Comparison of ENCODE assay signal across 15 mouse cellular contexts in genomic region chr10:95772811-95773424, GRCm38 (mm10).
DNase-seq lines count a peak whose midpoint lies in the region; ATAC-seq and TF ChIP-seq lines count a peak whose summit lies in the region.
"Had no signal": no experiment of that assay in that cellular context is flagged by ENCODE, and none has a peak within 500 bp of the region (broad histone marks: within the 10 kb centered on the region; RNA-seq: fewer than 3 reads in every experiment).

No protein-coding gene starts in this region.

- no peak for ATAC-seq in heart, embryonic 12.5 days (ENCODE audit: insufficient number of reproducible peaks, low FRiP score)
- peak; percentile 7; the same call in 1 of the 2 replicates for ATAC-seq in liver, postnatal 0 days
- no peak for ATAC-seq in liver, embryonic 12.5 days
- ATAC-seq in stomach, postnatal 0 days (ENCODE audit: low FRiP score, low TSS enrichment): no peak
- ATAC-seq: CD4-positive, CD25-positive, alpha-beta regulatory T cell, adult 4 months; hindbrain, embryonic 16.5 days; midbrain, embryonic 13.5 days had no signal

- no peak for TF ChIP-seq CTCF in liver, postnatal 0 days (IDR thresholded peaks at IDR 0.05; ENCODE audit: low read depth)
- TF ChIP-seq CTCF in stomach, postnatal 0 days (IDR thresholded peaks at IDR 0.05; ENCODE audit: low read depth): no peak

- no peak overlapping the region; the same call in 1 of the 2 replicates for H3K27ac ChIP-seq in heart, embryonic 12.5 days (ENCODE audit: poor library complexity, severe bottlenecking)
- peak overlapping the region; percentile 78; the same call in 1 of the 2 replicates for H3K27ac ChIP-seq in liver, postnatal 0 days (ENCODE audit: low read depth)
- H3K27ac ChIP-seq in liver, embryonic 12.5 days: no peak overlapping the region
- H3K27ac ChIP-seq in stomach, postnatal 0 days (replicated peaks): no peak overlapping the region
- H3K27ac ChIP-seq: macrophage; midbrain, embryonic 13.5 days had no signal

- TF ChIP-seq EP300 in liver, postnatal 0 days (IDR thresholded peaks at IDR 0.05; ENCODE audit: low read depth): no peak
- TF ChIP-seq EP300 in stomach, postnatal 0 days (optimal IDR thresholded peaks at IDR 0.05): no peak

- H3K4me2 ChIP-seq in heart, embryonic 12.5 days: no peak overlapping the region
- 0 out of 2 replicates have a peak overlapping the region, but pooled peaks have one; percentile 16 for H3K4me2 ChIP-seq in liver, postnatal 0 days (ENCODE audit: low read depth, low read length)
- no peak overlapping the region for H3K4me2 ChIP-seq in liver, embryonic 12.5 days
- no peak overlapping the region for H3K4me2 ChIP-seq in stomach, postnatal 0 days (replicated peaks; ENCODE audit: low read depth)
- H3K4me2 ChIP-seq: midbrain, embryonic 13.5 days had no signal

- no peaks in the 10 kb centered on the region for H3K27me3 ChIP-seq in heart, embryonic 12.5 days (replicated peaks)
- H3K27me3 ChIP-seq in liver, postnatal 0 days (ENCODE audit: insufficient read depth, low read length): no peaks in the 10 kb centered on the region
- 0 out of 2 replicates have a peak, but pooled peaks cover 3% of the 10 kb centered on the region for H3K27me3 ChIP-seq in liver, embryonic 12.5 days (replicated peaks)
- H3K27me3 ChIP-seq in stomach, postnatal 0 days (ENCODE audit: control insufficient read depth, insufficient read depth, low read length): no peaks in the 10 kb centered on the region
- H3K27me3 ChIP-seq: midbrain, embryonic 13.5 days had no signal

- no peak overlapping the region for H3K9ac ChIP-seq in heart, embryonic 12.5 days
- no peak overlapping the region for H3K9ac ChIP-seq in liver, postnatal 0 days (replicated peaks)
- no peak overlapping the region for H3K9ac ChIP-seq in liver, embryonic 12.5 days
- no peak overlapping the region for H3K9ac ChIP-seq in stomach, postnatal 0 days (ENCODE audit: low read length)
- H3K9ac ChIP-seq: midbrain, embryonic 13.5 days had no signal

- H3K4me1 ChIP-seq in heart, embryonic 12.5 days (replicated peaks): peaks cover 29% of the 10 kb centered on the region
- H3K4me1 ChIP-seq in liver, postnatal 0 days (ENCODE audit: insufficient read depth): peaks cover 13% of the 10 kb centered on the region
- H3K4me1 ChIP-seq in liver, embryonic 12.5 days: no peaks in the 10 kb centered on the region
- H3K4me1 ChIP-seq in stomach, postnatal 0 days (replicated peaks; ENCODE audit: control insufficient read depth, insufficient read depth): no peaks in the 10 kb centered on the region
- H3K4me1 ChIP-seq: midbrain, embryonic 13.5 days had no signal

- H3K9me3 ChIP-seq in heart, embryonic 12.5 days (replicated peaks): no peaks in the 10 kb centered on the region
- no peaks in the 10 kb centered on the region for H3K9me3 ChIP-seq in liver, postnatal 0 days (ENCODE audit: low read length)
- H3K9me3 ChIP-seq in liver, embryonic 12.5 days (replicated peaks): no peaks in the 10 kb centered on the region
- no peaks in the 10 kb centered on the region for H3K9me3 ChIP-seq in stomach, postnatal 0 days (ENCODE audit: control insufficient read depth, low read length)
- H3K9me3 ChIP-seq: midbrain, embryonic 13.5 days had no signal

- 74% methylated on average over 9 of the region's 9 CpGs for WGBS in heart, embryonic 12.5 days
- WGBS in liver, postnatal 0 days (ENCODE audit: insufficient replicate concordance): 86% methylated on average over 9 of the region's 9 CpGs
- WGBS in liver, embryonic 12.5 days (ENCODE audit: insufficient replicate concordance): 75% methylated on average over 9 of the region's 9 CpGs
- WGBS in stomach, postnatal 0 days: 92% methylated on average over 9 of the region's 9 CpGs

- DNase-seq in heart, adult 11 months: peak; percentile 94
- DNase-seq in liver, postnatal 0 days: no peak
- peak; percentile 82 to 89 for DNase-seq in cerebellum, postnatal 25 days
- DNase-seq in B cell, adult 2 months: no peak
- DNase-seq in stomach, postnatal 0 days (ENCODE audit: low spot score): no peak
- DNase-seq in right cerebral cortex, postnatal 14 days: no peak
- DNase-seq: layer of hippocampus, postnatal 36 days; left cerebral cortex, postnatal 4 days; right cerebral cortex, postnatal 4 days had no signal

- H3K4me3 ChIP-seq in heart, embryonic 12.5 days: no peak overlapping the region
- H3K4me3 ChIP-seq in liver, postnatal 0 days (ENCODE audit: low read depth, low read length): no peak overlapping the region
- H3K4me3 ChIP-seq in liver, embryonic 12.5 days: no peak overlapping the region
- no peak overlapping the region for H3K4me3 ChIP-seq in stomach, postnatal 0 days (ENCODE audit: low read depth, low read length)
- H3K4me3 ChIP-seq: midbrain, embryonic 13.5 days had no signal

- no peaks in the 10 kb centered on the region for H3K36me3 ChIP-seq in heart, embryonic 12.5 days
- H3K36me3 ChIP-seq in liver, postnatal 0 days (replicated peaks; ENCODE audit: insufficient read depth, low read length): no peaks in the 10 kb centered on the region
- H3K36me3 ChIP-seq in liver, embryonic 12.5 days: no peaks in the 10 kb centered on the region
- no peaks in the 10 kb centered on the region for H3K36me3 ChIP-seq in stomach, postnatal 0 days (ENCODE audit: control insufficient read depth, insufficient read depth, low read length)
- H3K36me3 ChIP-seq: midbrain, embryonic 13.5 days had no signal

Comparison
In these comparisons a context has a peak if more than half of its experiments do, and no peak if none do; other contexts are left out.
1. DNase-seq: peak in heart, adult 11 months (single experiment) and cerebellum, postnatal 25 days (2 of 2); none in liver, postnatal 0 days (single experiment), B cell, adult 2 months (0 of 2), stomach, postnatal 0 days (single experiment) and right cerebral cortex, postnatal 14 days (single experiment).